Mouse (Mus musculus) G1E (cell line): ENCODE measurements around the gene Iqschfp.

Experiments used
- CTCF ChIP-seq: IDR thresholded peaks from 2 replicates; pipeline ENCODE4 v1.5.1; 2012; ENCODE audit warnings: low read depth, low read length, inconsistent platforms, mixed read lengths
- GATA1 ChIP-seq: IDR thresholded peaks from 2 replicates; pipeline ENCODE4 v1.6.1; 2012; ENCODE audit warnings: borderline replicate concordance, low read length, inconsistent platforms, mixed read lengths
- GATA2 ChIP-seq: IDR thresholded peaks from 2 replicates; pipeline ENCODE4 v1.6.1; 2012; ENCODE audit warnings: low read depth, low read length, inconsistent platforms, borderline replicate concordance
- POLR2AphosphoS5 ChIP-seq: IDR thresholded peaks from 2 replicates; pipeline ENCODE4 v1.6.1; 2012; ENCODE audit warnings: low read depth, low read length, inconsistent platforms; ENCODE audit not compliant: insufficient replicate concordance
- TAL1 ChIP-seq: conservative IDR thresholded peaks from 2 replicates; pipeline ENCODE4 v1.6.1; 2012; ENCODE audit warnings: low read depth, low read length, inconsistent platforms, mixed read lengths

DNA sequence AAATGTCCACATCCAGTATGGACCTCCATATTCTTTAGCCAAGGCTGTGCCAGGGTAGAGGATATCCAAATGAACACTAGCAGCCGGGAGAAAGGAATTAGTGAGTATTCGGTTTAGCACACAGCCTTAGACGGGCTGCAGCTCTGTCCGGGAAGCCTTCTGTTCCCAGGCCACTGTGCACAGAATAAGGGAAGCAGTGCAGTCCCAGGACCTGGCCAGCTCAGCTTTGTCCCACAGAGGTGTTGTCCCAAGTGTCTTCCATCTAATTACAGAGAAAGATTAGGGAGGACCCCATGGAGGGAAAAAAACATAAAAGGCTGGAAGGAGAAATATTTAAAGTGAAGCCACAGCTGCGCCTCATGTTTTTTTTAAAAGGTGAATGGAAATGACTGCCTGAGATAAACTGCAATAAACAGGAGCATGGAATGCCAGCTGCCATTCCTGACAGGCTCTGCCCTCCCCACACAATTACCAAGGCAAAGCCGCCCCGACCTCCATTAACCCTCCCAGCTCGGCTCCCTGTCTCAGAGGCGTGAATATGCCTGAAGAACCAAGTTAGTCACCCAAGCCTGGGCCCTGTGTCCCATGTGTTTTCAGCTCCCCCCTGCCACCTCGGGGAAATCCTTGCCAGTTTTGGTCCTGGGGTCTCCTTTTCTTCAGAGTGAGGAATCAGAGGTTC, 695.7 kb downstream of the Iqschfp start:
- TF ChIP-seq TAL1: no peak
- TF ChIP-seq CTCF: no peak
- TF ChIP-seq POLR2AphosphoS5: no peak
- TF ChIP-seq GATA1: no peak
- no peak for TF ChIP-seq GATA2
